In the genomic region with DNA sequence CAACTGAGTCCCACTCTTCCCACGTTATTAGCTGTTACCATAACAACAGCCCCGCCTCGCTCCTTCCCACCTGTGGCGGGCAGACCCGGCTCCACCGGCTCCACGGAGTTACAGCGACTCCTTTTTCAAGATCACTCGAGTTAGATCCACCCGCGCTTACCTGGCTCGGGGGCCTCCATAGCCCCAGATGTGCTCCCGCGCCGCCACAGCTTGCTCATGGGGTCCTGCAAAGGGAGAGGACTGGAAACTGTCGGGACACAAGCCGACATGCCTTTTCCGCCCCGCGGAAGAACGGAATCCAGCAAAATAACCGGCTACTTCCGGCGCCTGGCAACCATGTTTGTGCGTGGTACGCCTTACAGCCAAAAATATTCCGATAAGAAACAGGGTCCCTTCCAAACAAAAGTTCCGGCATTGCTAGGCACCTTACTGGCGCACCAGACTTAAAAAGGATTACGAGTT, we compare ENCODE assay signal across 8 mouse cellular contexts. TPM values are rescaled to one million over a fixed set of nuclear protein-coding genes. Genes with fewer than 3 reads are reported as not detected.
DNase-seq lines count a peak whose midpoint lies in the region; ATAC-seq lines count a peak whose summit lies in the region.

No protein-coding gene starts in this region.

- H3K4me3 ChIP-seq in embryonic facial prominence, embryonic 14.5 days (ENCODE audit: low read depth, low read length) = peak overlapping the region; percentile 69
- peak overlapping the region; percentile 75 for H3K4me3 ChIP-seq in limb, embryonic 15.5 days

- 0% methylated on average over 30 of the region's 30 CpGs for WGBS in embryonic facial prominence, embryonic 14.5 days
- under 1% methylated on average over 30 of the region's 30 CpGs for WGBS in limb, embryonic 15.5 days

- H3K9me3 ChIP-seq in embryonic facial prominence, embryonic 14.5 days (ENCODE audit: control insufficient read depth, low read length) = no peaks in the 10 kb centered on the region
- H3K9me3 ChIP-seq in limb, embryonic 15.5 days = no peaks in the 10 kb centered on the region

- peak; percentile 19; the same call in 1 of the 2 replicates for ATAC-seq in embryonic facial prominence, embryonic 14.5 days (ENCODE audit: low read depth)
- no peak for ATAC-seq in limb, embryonic 15.5 days (ENCODE audit: insufficient number of reproducible peaks, low FRiP score, low TSS enrichment, low read depth)

- peak overlapping the region; percentile 42 for H3K27ac ChIP-seq in embryonic facial prominence, embryonic 14.5 days (replicated peaks; ENCODE audit: low read depth, low read length)
- H3K27ac ChIP-seq in limb, embryonic 15.5 days = peak overlapping the region; percentile 75

- peak overlapping the region; percentile 71 for H3K9ac ChIP-seq in embryonic facial prominence, embryonic 14.5 days (ENCODE audit: low read depth, low read length)
- H3K9ac ChIP-seq in limb, embryonic 15.5 days = peak overlapping the region; percentile 66

- H3K4me1 ChIP-seq in embryonic facial prominence, embryonic 14.5 days (ENCODE audit: control insufficient read depth, insufficient read depth, low read length) = peaks cover 26% of the 10 kb centered on the region
- peaks cover 44% of the 10 kb centered on the region for H3K4me1 ChIP-seq in limb, embryonic 15.5 days

- H3K4me2 ChIP-seq in embryonic facial prominence, embryonic 14.5 days (ENCODE audit: low read depth, low read length) = peak overlapping the region; percentile 79
- peak overlapping the region; percentile 90 for H3K4me2 ChIP-seq in limb, embryonic 15.5 days

- no peaks in the 10 kb centered on the region for H3K27me3 ChIP-seq in embryonic facial prominence, embryonic 14.5 days (replicated peaks; ENCODE audit: control insufficient read depth, insufficient read depth, low read length)
- H3K27me3 ChIP-seq in limb, embryonic 15.5 days = no peaks in the 10 kb centered on the region

- H3K36me3 ChIP-seq in embryonic facial prominence, embryonic 14.5 days (ENCODE audit: control insufficient read depth, insufficient read depth, low read length) = 0 out of 2 replicates have a peak, but pooled peaks cover 5% of the 10 kb centered on the region
- H3K36me3 ChIP-seq in limb, embryonic 15.5 days = no peaks in the 10 kb centered on the region

- peak; percentile 99 for DNase-seq in 3T3-L1 (ENCODE audit: low read depth, low spot score)
- peak; percentile 72 to 88 for DNase-seq in adrenal gland, postnatal 4 days (ENCODE audit: low spot score in 2 of 2)
- peak; percentile 97 for DNase-seq in embryonic facial prominence, embryonic 14.5 days (ENCODE audit: low spot score)
- DNase-seq in heart, adult 8-10 months (ENCODE audit: low spot score) = peak; percentile 93
- DNase-seq in kidney, adult 9 months = peak; percentile 95
- DNase-seq in monocyte, adult 2 months (ENCODE audit: low read depth in 1 of 2, low spot score in 2 of 2) = peak; percentile 84 to 89
- DNase-seq in spleen, postnatal 36 days (ENCODE audit: low spot score in 2 of 2) = peak; percentile 91 to 93

RNA-seq across cellular contexts. Expression of a gene that starts 0.3 kb away (rescaled TPM):
- total RNA-seq in adrenal gland, postnatal 4 days (2021) = 10 to 100 TPM; 29.0 to 31.7 TPM
- polyA plus RNA-seq in embryonic facial prominence, embryonic 14.5 days (2014; fragmentation: Nextera tagmentation; extraction: Ambion mirVana) = 13.6 and 14.1 TPM in 2 replicates
- 10 to 100 TPM; 11.3 to 19.5 (median 15.3) TPM for total RNA-seq in heart, adult 8-10 months (2022)
- polyA plus RNA-seq in limb, embryonic 15.5 days (2015; fragmentation: Nextera tagmentation; extraction: Ambion mirVana) = 9.9 and 10.0 TPM in 2 replicates

RNA-seq across cellular contexts. Expression of a gene that starts 3.5 kb away (rescaled TPM):
- 10 to 100 TPM; 84.5 to 86.4 TPM for total RNA-seq in adrenal gland, postnatal 4 days (2021)
- 61.8 and 82.1 TPM in 2 replicates for polyA plus RNA-seq in embryonic facial prominence, embryonic 14.5 days (2014; fragmentation: Nextera tagmentation; extraction: Ambion mirVana)
- total RNA-seq in heart, adult 8-10 months (2022) = 10 to 100 TPM; 75.5 to 91.1 (median 82.0) TPM
- 89.8 and 91.4 TPM in 2 replicates for polyA plus RNA-seq in limb, embryonic 15.5 days (2015; fragmentation: Nextera tagmentation; extraction: Ambion mirVana)

RNA-seq across cellular contexts. Expression of a gene that starts 9.6 kb away (rescaled TPM):
- 10 to 100 TPM; 60.1 to 64.3 TPM for total RNA-seq in adrenal gland, postnatal 4 days (2021)
- polyA plus RNA-seq in embryonic facial prominence, embryonic 14.5 days (2014; fragmentation: Nextera tagmentation; extraction: Ambion mirVana) = 48.7 and 49.3 TPM in 2 replicates
- total RNA-seq in heart, adult 8-10 months (2022) = 10 to 100 TPM in 1 of 4 experiments, 1 to 10 TPM in 3; 6.0 to 10.3 (median 8.0) TPM
- 41.8 and 53.8 TPM in 2 replicates for polyA plus RNA-seq in limb, embryonic 15.5 days (2015; fragmentation: Nextera tagmentation; extraction: Ambion mirVana)

RNA-seq across cellular contexts. Expression of a gene that starts 10.4 kb away (rescaled TPM):
- 10 to 100 TPM; 36.8 to 40.3 TPM for total RNA-seq in adrenal gland, postnatal 4 days (2021)
- 25.8 and 30.4 TPM in 2 replicates for polyA plus RNA-seq in embryonic facial prominence, embryonic 14.5 days (2014; fragmentation: Nextera tagmentation; extraction: Ambion mirVana)
- total RNA-seq in heart, adult 8-10 months (2022) = 1 to 10 TPM; 4.8 to 5.4 (median 5.3) TPM
- 76.7 and 79.5 TPM in 2 replicates for polyA plus RNA-seq in limb, embryonic 15.5 days (2015; fragmentation: Nextera tagmentation; extraction: Ambion mirVana)

RNA-seq across cellular contexts. Expression of a gene that starts 16.0 kb away (rescaled TPM):
- 10 to 100 TPM; 77.6 to 82.6 TPM for total RNA-seq in adrenal gland, postnatal 4 days (2021)
- 136 and 145 TPM in 2 replicates for polyA plus RNA-seq in embryonic facial prominence, embryonic 14.5 days (2014; fragmentation: Nextera tagmentation; extraction: Ambion mirVana)
- 100 to 1,000 TPM; 132 to 143 (median 140) TPM for total RNA-seq in heart, adult 8-10 months (2022)
- polyA plus RNA-seq in limb, embryonic 15.5 days (2015; fragmentation: Nextera tagmentation; extraction: Ambion mirVana) = 119 and 123 TPM in 2 replicates

Comparison
In these comparisons a context has a peak if more than half of its experiments do, and no peak if none do; other contexts are left out.
1. RNA of a gene that starts 9.6 kb away (total RNA-seq): 60.1 to 64.3 TPM in adrenal gland, postnatal 4 days; 6.0 to 10.3 TPM in heart, adult 8-10 months; every median in the first group is over 4 times any median in the second.
2. Peak in every context shown above with its lines, with median percentiles within 50 percentile points of each other: DNase-seq.